Mouse (Mus musculus): ENCODE results near the gene Bcar1. TPM values are rescaled to one million over a fixed set of nuclear protein-coding genes. Genes with fewer than 3 reads are reported as not detected.

The Bcar1 gene
- total and polyA plus RNA-seq, 2 experiments from 2014 or later, result 48.8 to 100 TPM

- ATAC-seq (no peak), DNase-seq (ENCODE audit: low spot score) (no peak)
- Histone ChIP-seq H3K4me1 (ENCODE audit: insufficient read depth, low read length) (peaks cover 56% of the 10 kb centered on the region), H3K4me2 (ENCODE audit: low read depth, low read length) (peak overlapping the region; percentile 74), H3K27me3 (ENCODE audit: insufficient read depth, low read length) (no peaks in the 10 kb centered on the region), H3K36me3 (ENCODE audit: insufficient read depth, low read length) (no peaks in the 10 kb centered on the region), H3K27ac (peak overlapping the region; percentile 81; the same call in 1 of the 2 replicates), H3K4me3 (ENCODE audit: low read length) (peak overlapping the region; percentile 90), H3K9ac (replicated peaks; ENCODE audit: low read length) (0 out of 2 replicates have a peak overlapping the region, but pooled peaks have one; percentile 91), H3K9me3 (ENCODE audit: low read length) (no peaks in the 10 kb centered on the region)
- TF ChIP-seq CTCF (IDR thresholded peaks at IDR 0.05; ENCODE audit: low read depth), result no peak
- 64% methylated on average over 6 of the region's 6 CpGs for WGBS
Measured at GRCm38 (mm10) chr8:111741556-111741955, 2.1 kb downstream of the Bcar1 start.

GRCm38 (mm10) chr8:111740994-111741393, 2.6 kb downstream of the Bcar1 start:
- no peaks in the 10 kb centered on the region for H3K36me3 ChIP-seq (ENCODE audit: insufficient read depth, low read length)
- H3K27ac ChIP-seq, result no peak overlapping the region; the same call in 1 of the 2 replicates
- H3K4me2 ChIP-seq (ENCODE audit: low read depth, low read length), result peak overlapping the region; percentile 74
- no peak for DNase-seq (ENCODE audit: low spot score)
- H3K9me3 ChIP-seq (ENCODE audit: low read length), result no peaks in the 10 kb centered on the region
- no peak overlapping the region for H3K9ac ChIP-seq (replicated peaks; ENCODE audit: low read length)
- TF ChIP-seq CTCF (IDR thresholded peaks at IDR 0.05; ENCODE audit: low read depth), result no peak
- WGBS, result 78% methylated on average over 8 of the region's 8 CpGs
- H3K27me3 ChIP-seq (ENCODE audit: insufficient read depth, low read length), result no peaks in the 10 kb centered on the region
- H3K4me3 ChIP-seq (ENCODE audit: low read length), result no peak overlapping the region
- no peak for ATAC-seq
- H3K4me1 ChIP-seq (ENCODE audit: insufficient read depth, low read length), result peaks cover 58% of the 10 kb centered on the region

GRCm38 (mm10) chr8:111740301-111740711, 3.3 kb downstream of the Bcar1 start:
- peaks cover 57% of the 10 kb centered on the region for H3K4me1 ChIP-seq (ENCODE audit: insufficient read depth, low read length)
- ATAC-seq (no peak), DNase-seq (ENCODE audit: low spot score) (no peak)
- no peak for TF ChIP-seq CTCF (IDR thresholded peaks at IDR 0.05; ENCODE audit: low read depth)
- H3K27me3 ChIP-seq (ENCODE audit: insufficient read depth, low read length), result no peaks in the 10 kb centered on the region
- H3K4me2 ChIP-seq (ENCODE audit: low read depth, low read length), result peak overlapping the region; percentile 74; the same call in 1 of the 2 replicates
- no peaks in the 10 kb centered on the region for H3K36me3 ChIP-seq (ENCODE audit: insufficient read depth, low read length)
- no peak overlapping the region for H3K27ac ChIP-seq
- no peaks in the 10 kb centered on the region for H3K9me3 ChIP-seq (ENCODE audit: low read length)
- no peak overlapping the region for H3K9ac ChIP-seq (replicated peaks; ENCODE audit: low read length)
- WGBS, result 68% methylated on average over 7 of the region's 7 CpGs
- H3K4me3 ChIP-seq (ENCODE audit: low read length), result no peak overlapping the region

GRCm38 (mm10) chr8:111739604-111740003, 4.0 kb downstream of the Bcar1 start:
- no peaks in the 10 kb centered on the region for H3K27me3 ChIP-seq (ENCODE audit: insufficient read depth, low read length)
- H3K9ac ChIP-seq (replicated peaks; ENCODE audit: low read length), result 0 out of 2 replicates have a peak overlapping the region, but pooled peaks have one; percentile 1
- H3K4me1 ChIP-seq (ENCODE audit: insufficient read depth, low read length), result peaks cover 63% of the 10 kb centered on the region
- WGBS, result 47% methylated on average over 7 of the region's 7 CpGs
- no peak for DNase-seq (ENCODE audit: low spot score)
- H3K4me3 ChIP-seq (ENCODE audit: low read length), result no peak overlapping the region
- ATAC-seq, result no peak
- H3K36me3 ChIP-seq (ENCODE audit: insufficient read depth, low read length), result no peaks in the 10 kb centered on the region
- TF ChIP-seq CTCF (IDR thresholded peaks at IDR 0.05; ENCODE audit: low read depth), result peak; percentile 49
- H3K27ac ChIP-seq, result peak overlapping the region; percentile 0; the same call in 1 of the 2 replicates
- no peaks in the 10 kb centered on the region for H3K9me3 ChIP-seq (ENCODE audit: low read length)
- H3K4me2 ChIP-seq (ENCODE audit: low read depth, low read length), result no peak overlapping the region

GRCm38 (mm10) chr8:111738867-111739266, 4.7 kb downstream of the Bcar1 start:
- 49% methylated on average over 6 of the region's 6 CpGs for WGBS
- no peak overlapping the region for H3K4me2 ChIP-seq (ENCODE audit: low read depth, low read length)
- no peak overlapping the region for H3K9ac ChIP-seq (replicated peaks; ENCODE audit: low read length)

GRCm38 (mm10) chr8:111736321-111736720, 7.3 kb downstream of the Bcar1 start:
- H3K36me3 ChIP-seq (ENCODE audit: insufficient read depth, low read length), result no peaks in the 10 kb centered on the region
- 22% methylated on average over 7 of the region's 7 CpGs for WGBS
- peak; percentile 44 for ATAC-seq
- DNase-seq (ENCODE audit: low spot score), result peak; percentile 67
- peaks cover 63% of the 10 kb centered on the region for H3K4me1 ChIP-seq (ENCODE audit: insufficient read depth, low read length)
- H3K4me2 ChIP-seq (ENCODE audit: low read depth, low read length), result no peak overlapping the region
- 0 out of 2 replicates have a peak overlapping the region, but pooled peaks have one; percentile 2 for H3K9ac ChIP-seq (replicated peaks; ENCODE audit: low read length)
- TF ChIP-seq CTCF (IDR thresholded peaks at IDR 0.05; ENCODE audit: low read depth), result no peak
- no peak overlapping the region for H3K4me3 ChIP-seq (ENCODE audit: low read length)
- H3K27me3 ChIP-seq (ENCODE audit: insufficient read depth, low read length), result no peaks in the 10 kb centered on the region
- H3K27ac ChIP-seq, result peak overlapping the region; percentile 62; the same call in 1 of the 2 replicates
- no peaks in the 10 kb centered on the region for H3K9me3 ChIP-seq (ENCODE audit: low read length)

More at GRCm38 (mm10) chr8:111738867-111739266, 4.7 kb downstream of the Bcar1 start:
- H3K4me3 ChIP-seq (ENCODE audit: low read length), result no peak overlapping the region
- no peaks in the 10 kb centered on the region for H3K27me3 ChIP-seq (ENCODE audit: insufficient read depth, low read length)
- H3K4me1 ChIP-seq (ENCODE audit: insufficient read depth, low read length), result peaks cover 60% of the 10 kb centered on the region
- no peak for ATAC-seq
- no peak for TF ChIP-seq CTCF (IDR thresholded peaks at IDR 0.05; ENCODE audit: low read depth)
- no peak overlapping the region for H3K27ac ChIP-seq
- DNase-seq (ENCODE audit: low spot score), result no peak
- no peaks in the 10 kb centered on the region for H3K9me3 ChIP-seq (ENCODE audit: low read length)
- H3K36me3 ChIP-seq (ENCODE audit: insufficient read depth, low read length), result no peaks in the 10 kb centered on the region

GRCm38 (mm10) chr8:111735791-111736190, 7.8 kb downstream of the Bcar1 start:
- Histone ChIP-seq H3K36me3 (ENCODE audit: insufficient read depth, low read length) (no peaks in the 10 kb centered on the region), H3K4me2 (ENCODE audit: low read depth, low read length) (no peak overlapping the region), H3K27ac (peak overlapping the region; percentile 62; the same call in 1 of the 2 replicates), H3K27me3 (ENCODE audit: insufficient read depth, low read length) (no peaks in the 10 kb centered on the region), H3K4me1 (ENCODE audit: insufficient read depth, low read length) (peaks cover 63% of the 10 kb centered on the region), H3K9ac (replicated peaks; ENCODE audit: low read length) (0 out of 2 replicates have a peak overlapping the region, but pooled peaks have one; percentile 2), H3K4me3 (ENCODE audit: low read length) (no peak overlapping the region), H3K9me3 (ENCODE audit: low read length) (no peaks in the 10 kb centered on the region)
- TF ChIP-seq CTCF (IDR thresholded peaks at IDR 0.05; ENCODE audit: low read depth), result no peak
- no peak for DNase-seq (ENCODE audit: low spot score)
- 75% methylated on average over 4 of the region's 4 CpGs for WGBS
- no peak for ATAC-seq

Data from hindbrain, postnatal 0 days (tissue).